Mouse (Mus musculus) heart, adult 8-10 months (tissue): ENCODE data around the gene Ccdc88c. TPM values are rescaled to one million over a fixed set of nuclear protein-coding genes. Genes with fewer than 3 reads are reported as not detected.
"Not testable (repeated sequence)": the region's sequence is repeated elsewhere in the genome, so short reads cannot be mapped to it uniquely, and the experiment has no call there.

Source experiments
- DNase-seq: peaks from one replicate; pipeline ENCODE4 v3.0.0; 2022; ENCODE audit warnings: low spot score
- total RNA-seq, 4 experiments: library from RNA; stranded (reverse); gene quantifications; 2 replicates each; pipeline ENCODE4 v1.2.4; 2022

Ccdc88c gene
- total RNA-seq, 4 experiments from 2014 or later = 4.2 to 6.4 (median 4.4) TPM

GRCm38 (mm10) chr12:101016412-101016928 lies 12.4 kb downstream of the Ccdc88c start:
- no peak for DNase-seq

- DNase-seq = no peak
Observed at GRCm38 (mm10) chr12:101015926-101016325, 12.9 kb downstream of the Ccdc88c start.

DNA sequence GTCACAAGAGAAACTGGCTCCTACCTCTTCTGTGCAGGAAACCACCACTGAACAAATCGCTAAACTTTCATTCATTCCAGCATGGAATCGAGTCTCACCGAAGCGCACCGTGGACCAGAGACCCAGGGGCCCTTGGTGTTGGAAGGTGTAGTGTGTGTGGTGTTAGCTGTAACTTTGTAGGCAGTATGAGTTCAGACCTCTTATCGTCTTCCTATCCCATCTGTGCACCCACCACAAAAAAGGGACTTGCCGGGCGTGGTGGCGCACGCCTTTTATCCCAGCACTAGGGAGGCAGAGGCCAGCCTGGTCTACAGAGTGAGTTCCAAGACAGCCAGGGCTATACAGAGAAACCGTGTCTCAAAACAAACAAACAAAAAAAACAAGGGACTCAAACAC lies 13.7 kb downstream of the Ccdc88c start:
- no peak for DNase-seq

DNA sequence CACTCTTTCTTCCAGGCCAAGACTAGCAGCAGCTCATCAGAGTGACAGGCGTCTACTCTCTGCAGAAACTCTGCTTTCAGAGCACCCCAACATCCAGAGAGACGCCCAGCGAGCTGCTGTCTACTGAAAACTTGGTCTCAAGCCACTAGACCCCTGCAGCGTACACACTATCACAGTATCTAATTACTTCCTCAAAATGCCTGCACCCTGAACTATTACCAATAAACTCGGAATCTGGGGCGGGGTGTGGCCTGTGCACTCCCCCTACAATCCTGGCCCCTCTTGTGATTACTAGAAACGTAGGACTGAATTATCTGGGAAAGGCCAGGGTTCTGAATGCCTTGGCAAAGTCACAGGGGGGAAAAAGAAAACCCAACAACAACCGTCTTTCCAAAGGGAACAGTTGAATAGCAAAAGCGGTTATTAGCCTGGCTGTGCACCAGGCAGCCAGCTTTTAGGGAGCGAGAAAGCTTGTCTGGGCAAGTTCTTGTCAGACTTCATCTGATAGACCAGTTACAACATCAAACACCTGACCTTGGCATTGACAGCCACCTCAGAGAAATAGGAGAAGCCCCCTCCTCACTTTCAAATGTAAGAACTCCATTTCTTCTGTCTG lies 14.2 kb downstream of the Ccdc88c start:
- DNase-seq = no peak

DNA sequence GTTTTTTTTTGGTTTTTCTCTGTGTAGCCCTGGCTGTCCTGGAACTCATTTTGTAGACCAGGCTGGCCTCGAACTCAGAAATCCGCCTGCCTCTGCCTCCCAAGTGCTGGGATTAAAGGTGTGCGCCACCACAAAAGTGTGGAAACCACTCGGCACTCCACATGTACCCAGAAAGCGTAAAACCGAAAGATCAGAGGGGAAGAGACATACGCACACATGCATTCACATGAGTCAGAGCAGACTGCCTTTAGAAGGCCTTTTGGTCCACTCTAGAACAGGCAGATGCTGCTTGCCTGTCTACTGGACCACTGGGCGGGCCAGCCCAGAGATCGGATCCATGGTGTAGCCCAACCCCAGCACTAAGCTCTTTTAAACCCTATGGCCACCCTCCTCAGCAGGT lies 15.2 kb downstream of the Ccdc88c start:
- not testable (repeated sequence) for DNase-seq

DNA sequence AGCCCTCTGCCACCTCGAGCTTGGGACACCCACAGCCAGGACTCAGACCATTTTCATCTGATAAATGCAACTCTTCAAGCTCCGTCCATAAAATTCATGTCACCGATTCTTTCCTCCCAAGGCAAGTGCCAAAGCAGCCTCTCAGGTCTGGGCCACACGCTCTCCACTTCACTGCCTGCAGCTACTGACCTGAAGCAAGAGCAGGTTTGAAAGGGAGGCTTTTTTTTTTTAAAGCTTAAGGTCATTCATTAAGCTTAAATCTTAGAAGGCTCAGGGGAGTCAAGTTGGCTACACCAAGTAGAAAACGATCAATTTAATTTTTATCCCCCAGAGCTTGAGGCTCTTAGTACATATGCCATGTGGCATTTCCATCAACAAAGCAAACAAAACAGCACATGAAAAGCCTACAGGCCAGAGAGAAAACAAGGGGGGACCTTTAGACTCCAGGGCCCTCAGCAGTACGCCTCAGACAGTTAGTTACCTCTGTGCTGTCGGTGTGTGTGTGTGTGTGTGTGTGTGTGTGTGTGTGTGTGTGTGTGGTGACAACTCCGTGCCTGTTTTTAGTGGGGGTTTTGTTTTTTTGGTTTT lies 15.7 kb downstream of the Ccdc88c start:
- DNase-seq = no peak

DNA sequence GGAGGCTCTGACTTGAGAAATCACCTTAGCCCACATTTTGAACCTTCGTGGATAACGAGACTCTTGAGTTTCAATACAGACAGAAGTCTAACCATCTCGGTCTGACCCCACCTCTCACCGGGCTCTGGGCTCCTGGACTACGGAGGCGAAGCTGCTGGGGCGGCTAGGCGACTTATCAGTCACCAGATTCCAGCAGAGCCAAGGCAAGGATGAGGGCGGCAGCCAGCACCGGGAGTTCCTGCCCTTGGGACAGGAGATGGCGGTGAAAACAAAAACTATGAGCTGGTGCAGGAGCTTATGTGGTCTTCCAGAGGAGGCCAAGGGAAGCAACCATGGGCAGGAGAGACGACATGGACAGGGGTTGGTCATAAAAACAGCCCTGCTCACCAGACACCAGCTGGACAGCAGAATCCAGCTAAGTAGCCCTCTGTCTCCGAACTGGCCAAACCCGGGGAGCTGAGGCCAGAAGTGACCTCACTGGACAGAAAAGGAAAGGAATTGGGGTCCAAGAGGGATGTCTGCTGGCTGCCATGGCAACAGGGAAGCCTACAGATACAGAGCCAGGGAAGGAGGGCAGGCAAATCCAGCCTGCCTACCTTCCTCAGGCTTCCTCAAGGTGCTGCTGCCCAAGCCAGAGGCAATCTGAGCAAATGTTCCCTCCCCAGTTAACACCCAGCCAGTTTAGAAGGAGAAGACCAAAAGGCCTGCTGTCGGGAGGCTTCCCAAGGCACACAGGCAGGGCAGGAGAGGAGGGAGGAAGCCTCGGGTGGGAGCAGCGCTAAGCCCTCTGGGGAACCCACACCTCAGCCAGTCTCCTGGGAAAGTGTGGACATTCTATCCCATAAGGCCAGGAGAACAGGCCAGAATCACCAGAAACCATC lies 16.4 kb downstream of the Ccdc88c start:
- DNase-seq = no peak

- DNase-seq = no peak
Observed at GRCm38 (mm10) chr12:101011017-101011416, 17.8 kb downstream of the Ccdc88c start.

DNA sequence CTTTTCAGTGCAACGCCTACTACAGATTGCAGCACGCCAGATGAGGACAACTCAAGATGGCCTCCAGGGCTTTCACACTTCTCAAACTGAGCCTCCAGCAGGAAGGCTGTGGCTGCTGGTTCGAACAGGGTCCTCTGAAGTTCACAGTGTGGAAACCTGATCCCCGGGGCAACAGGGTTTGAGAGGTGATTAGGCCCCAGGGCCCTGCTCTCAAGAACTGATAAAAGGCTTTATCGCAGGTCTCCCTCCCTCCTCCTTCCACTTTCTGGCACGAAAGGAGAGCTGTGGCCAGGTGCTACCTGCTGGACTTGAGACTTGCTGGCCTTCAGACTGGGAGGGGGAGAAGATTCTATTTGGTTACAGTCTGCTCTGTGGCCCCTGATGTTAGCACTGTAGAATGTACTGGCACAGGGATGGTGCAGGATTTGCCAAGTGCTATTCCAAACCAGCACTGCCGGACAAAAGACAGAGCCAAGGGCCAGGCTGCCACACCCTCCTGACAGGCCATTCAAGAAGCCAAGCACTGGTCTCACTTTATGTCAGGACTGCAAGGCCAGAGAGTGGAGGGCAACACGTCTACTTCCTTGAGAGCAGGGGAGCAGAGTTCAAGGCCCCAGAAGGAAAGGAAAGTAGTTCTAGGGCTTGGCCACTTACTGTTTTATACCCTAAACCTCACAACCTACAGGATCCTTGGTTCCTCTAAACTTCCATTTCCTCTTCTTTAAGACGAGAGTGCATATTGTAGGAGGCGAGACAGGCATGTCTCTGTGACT lies 18.5 kb downstream of the Ccdc88c start:
- no peak for DNase-seq

- no peak for DNase-seq
Observed at GRCm38 (mm10) chr12:101009225-101009624, 19.6 kb downstream of the Ccdc88c start.

DNA sequence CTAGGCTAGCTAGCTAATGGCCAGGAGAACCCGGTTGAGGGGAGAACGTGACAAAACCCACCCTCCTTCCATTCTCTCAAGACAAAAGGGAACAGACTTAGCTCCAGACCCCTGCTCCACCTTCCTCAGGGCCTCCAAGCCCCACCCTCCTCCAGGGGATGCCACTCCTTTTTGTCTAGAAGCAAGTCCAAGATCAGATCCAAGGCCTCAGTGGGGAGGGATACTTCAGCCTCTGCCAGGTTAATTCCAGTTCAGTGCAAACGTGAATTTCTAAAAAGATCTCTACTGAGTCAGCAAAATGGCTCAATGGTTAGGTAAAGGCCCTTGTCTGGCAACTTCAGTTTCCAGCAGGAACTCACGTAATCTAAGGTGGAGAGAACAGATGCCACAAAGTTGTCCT lies 20.2 kb downstream of the Ccdc88c start:
- no peak for DNase-seq

- no peak for DNase-seq
Observed at GRCm38 (mm10) chr12:101007968-101008481, 20.8 kb downstream of the Ccdc88c start.

DNA sequence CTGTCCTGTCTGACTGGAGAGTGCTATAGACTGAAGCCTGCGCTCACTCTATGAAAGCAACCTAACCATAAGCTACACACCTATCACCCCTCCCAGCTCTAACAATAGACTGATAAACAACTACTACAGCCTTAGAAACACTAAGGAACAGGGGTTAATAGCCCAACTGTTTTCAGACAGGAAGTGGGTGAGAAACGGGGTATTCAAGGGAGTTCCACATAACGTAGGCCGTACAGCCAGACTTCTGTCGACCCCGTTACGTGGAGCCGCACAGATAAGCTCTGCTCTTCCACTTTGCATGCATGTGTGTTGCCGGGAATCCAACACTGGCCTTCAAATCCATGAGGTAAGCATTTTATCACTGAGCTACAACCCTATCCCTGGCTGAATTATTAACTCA lies 21.4 kb downstream of the Ccdc88c start:
- DNase-seq = no peak

- no peak for DNase-seq
Observed at GRCm38 (mm10) chr12:101005665-101006420, 23.0 kb downstream of the Ccdc88c start.

- no peak for DNase-seq
Observed at GRCm38 (mm10) chr12:101004982-101005381, 23.9 kb downstream of the Ccdc88c start.

DNA sequence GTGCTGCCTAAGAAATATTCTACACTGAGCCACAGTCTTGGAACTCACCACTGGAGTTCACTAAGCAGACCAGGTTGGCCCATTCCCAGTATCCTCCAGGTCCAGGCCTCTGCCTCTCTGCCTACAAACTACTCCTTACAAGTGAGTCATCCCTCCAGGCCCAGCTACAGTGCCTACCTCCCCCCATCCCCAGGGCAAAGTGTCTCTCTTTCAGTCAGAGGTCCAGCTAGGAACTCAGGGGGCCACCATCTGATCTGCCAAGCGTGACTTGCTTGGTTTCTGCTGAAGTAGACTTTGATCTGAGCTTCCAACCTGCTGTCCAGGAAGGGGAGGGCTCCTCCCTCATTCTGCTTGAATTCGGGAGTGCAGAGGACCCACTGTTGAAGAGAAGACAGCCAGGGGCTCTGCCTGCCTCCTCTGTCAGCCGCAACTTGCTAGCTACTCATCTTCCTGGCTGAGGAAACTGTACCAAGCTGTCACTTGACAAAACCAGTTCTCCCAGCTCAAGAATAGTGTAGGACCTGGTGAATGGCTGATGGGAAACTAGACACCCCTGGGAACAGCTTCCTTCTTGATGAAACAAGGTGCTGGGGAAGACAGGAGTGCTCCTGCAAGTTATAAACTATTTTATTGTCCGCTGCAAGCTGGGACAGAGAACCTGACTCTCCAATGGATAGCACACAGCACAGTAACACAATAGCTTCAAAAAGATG lies 25.9 kb downstream of the Ccdc88c start:
- DNase-seq = no peak

DNA sequence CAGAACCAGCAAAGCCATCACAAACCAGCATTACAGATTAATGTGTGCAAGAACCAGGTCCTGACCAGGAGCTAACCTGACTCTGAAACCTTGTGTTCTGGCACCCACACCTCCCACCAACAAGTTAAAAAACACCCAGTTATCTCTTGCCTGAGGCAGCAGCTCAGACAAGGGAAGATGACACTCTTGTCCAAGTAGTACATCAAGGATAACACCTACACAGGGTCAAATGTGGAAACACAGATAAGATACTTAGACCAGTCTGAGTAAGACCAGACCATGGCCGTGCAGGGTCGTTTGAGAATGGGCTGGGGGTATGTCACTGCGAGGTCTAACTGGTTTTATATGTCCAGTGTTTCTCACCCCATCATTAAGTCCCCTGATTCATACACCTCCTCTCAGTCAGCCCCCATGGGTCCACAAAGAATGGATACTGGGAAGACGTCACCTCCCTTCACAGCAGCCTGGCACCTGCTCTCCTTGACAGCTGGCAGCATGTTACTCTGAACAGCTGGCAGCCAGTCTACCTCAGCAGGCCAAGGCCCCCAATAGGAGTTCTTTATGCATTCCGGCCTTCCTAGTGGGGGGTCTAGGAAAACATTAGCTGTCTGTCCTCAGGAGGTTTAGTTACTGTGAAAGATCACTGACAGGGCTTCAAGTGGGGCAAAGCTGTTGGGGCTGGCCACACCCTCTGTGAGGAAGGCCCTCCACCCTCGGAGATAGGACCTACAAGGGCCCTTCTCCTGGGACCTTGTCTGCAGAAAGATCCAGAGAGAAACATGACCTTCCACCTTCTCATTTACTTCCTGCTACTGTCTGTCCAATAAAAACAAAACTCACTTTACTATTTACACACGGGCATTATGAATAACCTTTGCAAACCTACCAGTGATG lies 29.5 kb downstream of the Ccdc88c start:
- DNase-seq = no peak

GRCm38 (mm10) chr12:100998564-100998962 lies 30.3 kb downstream of the Ccdc88c start:
- no peak for DNase-seq
